Mouse (Mus musculus) CH12.LX (cell line): ENCODE measurements around the gene Svs1. TPM values are rescaled to one million over a fixed set of nuclear protein-coding genes. Genes with fewer than 3 reads are reported as not detected.

Source experiments
- DNase-seq: peaks from one replicate; pipeline ENCODE4 v3.0.0-alpha.2; 2013; ENCODE audit errors: extremely low read depth
- H3K27ac ChIP-seq: 2 replicates; pipeline ENCODE4 v1.5.1; 2012; ENCODE audit warnings: low read depth, mild to moderate bottlenecking, control low read depth, moderate library complexity; ENCODE audit not compliant: insufficient read depth
- H3K27me3 ChIP-seq: replicated peaks from 2 replicates; pipeline ENCODE3; 2012; ENCODE audit warnings: inconsistent platforms
- H3K36me3 ChIP-seq, 2 experiments: replicated peaks in 1 of 2; 2 replicates each; pipeline versions ENCODE3 to v1.6.1; 2012; ENCODE audit warnings: inconsistent platforms in 1 of 2, low read length in 1 of 2, mild to moderate bottlenecking in 1 of 2, mixed read lengths in 1 of 2, moderate library complexity in 1 of 2; ENCODE audit not compliant: control insufficient read depth in 1 of 2, insufficient read depth in 1 of 2
- H3K4me1 ChIP-seq, 2 experiments: 2 replicates each; pipeline ENCODE4 v1.6.1; 2012; ENCODE audit warnings: inconsistent platforms in 1 of 2, moderate library complexity in 1 of 2; ENCODE audit not compliant: insufficient read depth in 2 of 2, control insufficient read depth in 1 of 2
- H3K4me2 ChIP-seq: 2 replicates; pipeline ENCODE4 v1.6.1; 2012; ENCODE audit warnings: low read depth, mild to moderate bottlenecking, control low read depth; ENCODE audit not compliant: poor library complexity, insufficient read depth, severe bottlenecking
- H3K4me3 ChIP-seq, 3 experiments: fragments of 150-350 bp in 1 of 3; sonication (generic) in 1 of 3; replicated peaks in 1 of 3; 2 replicates each; pipeline versions ENCODE3 to v1.5.1; 2011 to 2012; ENCODE audit warnings: low read depth in 2 of 3, low read length in 2 of 3, mild to moderate bottlenecking in 2 of 3, moderate library complexity in 2 of 3, control low read depth in 1 of 3, improper control_type of control experiment in 1 of 3, inconsistent platforms in 1 of 3, mixed read lengths in 1 of 3; ENCODE audit not compliant: poor library complexity in 1 of 3
- H3K79me2 ChIP-seq: replicated peaks from 2 replicates; pipeline ENCODE4 v1.6.1; 2012; ENCODE audit warnings: mild to moderate bottlenecking, moderate library complexity; ENCODE audit not compliant: control insufficient read depth, poor library complexity, insufficient read depth, severe bottlenecking; ENCODE audit errors: extremely low read depth
- H3K9ac ChIP-seq: 2 replicates; pipeline ENCODE4 v1.6.1; 2012; ENCODE audit warnings: low read depth, mild to moderate bottlenecking, control low read depth, moderate library complexity; ENCODE audit not compliant: insufficient read depth
- H3K9me3 ChIP-seq: replicated peaks from 2 replicates; pipeline ENCODE3; 2012; ENCODE audit warnings: low read length, inconsistent platforms, mixed read lengths
- BHLHE40 ChIP-seq: IDR thresholded peaks from 2 replicates; pipeline ENCODE4 v1.6.1; 2011; ENCODE audit warnings: mild to moderate bottlenecking, low read depth, low read length, improper control_type of control experiment
- E2F4 ChIP-seq: IDR thresholded peaks from 2 replicates; pipeline ENCODE4 v1.6.1; 2011; ENCODE audit warnings: low read depth, low read length, improper control_type of control experiment; ENCODE audit not compliant: insufficient replicate concordance
- ELF1 ChIP-seq: IDR thresholded peaks from 2 replicates; pipeline ENCODE4 v1.6.1; 2014; ENCODE audit warnings: low read depth, mild to moderate bottlenecking, inconsistent platforms, low read length, improper control_type of control experiment
- ETS1 ChIP-seq: conservative IDR thresholded peaks from 2 replicates; pipeline ENCODE4 v1.6.1; 2012; ENCODE audit warnings: low read depth, mild to moderate bottlenecking, inconsistent platforms, low read length, improper control_type of control experiment, moderate library complexity
- IRF4 ChIP-seq: IDR thresholded peaks from 2 replicates; pipeline ENCODE4 v1.6.1; 2014; ENCODE audit warnings: low read depth, mild to moderate bottlenecking, inconsistent platforms, low read length, improper control_type of control experiment
- KAT2A ChIP-seq: IDR thresholded peaks from 2 replicates; pipeline ENCODE4 v1.6.1; 2012; ENCODE audit warnings: low read length, improper control_type of control experiment, inconsistent platforms; ENCODE audit not compliant: insufficient replicate concordance
- MAZ ChIP-seq: IDR thresholded peaks from 2 replicates; pipeline ENCODE4 v1.6.1; 2012; ENCODE audit warnings: low read depth, mild to moderate bottlenecking, inconsistent platforms, low read length, improper control_type of control experiment, moderate library complexity
- MEF2A ChIP-seq: IDR thresholded peaks from 2 replicates; pipeline ENCODE4 v1.6.1; 2014; ENCODE audit warnings: low read depth, mild to moderate bottlenecking, inconsistent platforms, low read length, improper control_type of control experiment, borderline replicate concordance
- MYC ChIP-seq: IDR thresholded peaks from 2 replicates; pipeline ENCODE4 v1.6.1; 2011; ENCODE audit warnings: low read depth, mild to moderate bottlenecking, improper control_type of control experiment, low read length
- NELFE ChIP-seq: IDR thresholded peaks from 2 replicates; pipeline ENCODE4 v1.6.1; 2011; ENCODE audit warnings: low read depth, low read length, improper control_type of control experiment
- NRF1 ChIP-seq: IDR thresholded peaks from 2 replicates; pipeline ENCODE4 v1.6.1; 2014; ENCODE audit warnings: low read depth, mild to moderate bottlenecking, inconsistent platforms, low read length, improper control_type of control experiment, moderate library complexity
- PAX5 ChIP-seq: IDR thresholded peaks from 2 replicates; pipeline ENCODE4 v1.6.1; 2012; ENCODE audit warnings: low read length, inconsistent platforms, mixed read lengths
- POLR2A ChIP-seq: IDR thresholded peaks from 2 replicates; pipeline ENCODE4 v1.6.1; 2011; ENCODE audit warnings: low read depth, mild to moderate bottlenecking, improper control_type of control experiment, low read length
- RCOR1 ChIP-seq: conservative IDR thresholded peaks from 2 replicates; pipeline ENCODE4 v1.6.1; 2012; ENCODE audit warnings: low read depth, mild to moderate bottlenecking, inconsistent platforms, low read length, improper control_type of control experiment
- TBP ChIP-seq: conservative IDR thresholded peaks from 2 replicates; pipeline ENCODE4 v1.6.1; 2011; ENCODE audit warnings: low read depth, low read length, improper control_type of control experiment
- USF1 ChIP-seq: IDR thresholded peaks from 2 replicates; pipeline ENCODE4 v1.6.1; 2014; ENCODE audit warnings: low read depth, mild to moderate bottlenecking, inconsistent platforms, low read length, improper control_type of control experiment
- ZC3H11A ChIP-seq: IDR thresholded peaks from 2 replicates; pipeline ENCODE4 v1.6.1; 2012; ENCODE audit warnings: low read depth, mild to moderate bottlenecking, inconsistent platforms, low read length, improper control_type of control experiment
- ZKSCAN1 ChIP-seq: IDR thresholded peaks from 2 replicates; pipeline ENCODE4 v1.6.1; 2012; ENCODE audit warnings: low read depth, inconsistent platforms, low read length, improper control_type of control experiment, borderline replicate concordance
- dilution Hi-C: fragments of 300-500 bp; cut with MboI; formaldehyde crosslinking; loops from 2 replicates; pipeline ENCODE4 v1.14.3; 2020; ENCODE audit warnings: low sequenced_read_pairs; ENCODE audit not compliant: extremely low pct_unique_long_range_greater_than_20kb, extremely low pct_ligation_motif_present
- in situ Hi-C: fragments of 300-500 bp; cut with MboI; formaldehyde crosslinking; loops from 3 replicates; pipeline ENCODE4 v1.14.3; 2019; ENCODE audit warnings: low sequenced_read_pairs, low pct_ligation_motif_present, low pct_unique_long_range_greater_than_20kb, mixed read lengths
- polyA plus RNA-seq: library from polyadenylated mRNA; unstranded; fragments of >175 nt; gene quantifications from 2 replicates; pipeline ENCODE4 v1.2.1, GENCODE M21; 2012; ENCODE audit warnings: low read depth; ENCODE audit not compliant: insufficient read length
- total RNA-seq, 2 experiments: library from RNA; depleted of rRNA; stranded (reverse); fragments of 300-350 nt in 1 of 2; fragments of >200 nt in 1 of 2; gene quantifications; 2 replicates each; pipeline ENCODE4 v1.2.3; 2012 to 2014

The Svs1 gene
- total and polyA plus RNA-seq, 3 experiments, result not detected

- TF ChIP-seq ETS1, result no peak
- no peak for TF ChIP-seq MAZ
- no peak for TF ChIP-seq KAT2A
- TF ChIP-seq ZC3H11A, result no peak
- TF ChIP-seq E2F4, result no peak
- TF ChIP-seq ZKSCAN1, result no peak
- TF ChIP-seq IRF4, result no peak
- no peak for TF ChIP-seq ELF1
- no peak for TF ChIP-seq NELFE
- no peak for TF ChIP-seq USF1
- no peak for TF ChIP-seq TBP
- Histone ChIP-seq H3K27ac (no peak overlapping the region), H3K79me2 (no peaks in the 10 kb centered on the region), H3K27me3 (no peaks in the 10 kb centered on the region), H3K4me3 (no peak overlapping the region), H3K4me1 (no peaks in the 10 kb centered on the region), H3K36me3 (no peaks in the 10 kb centered on the region), H3K4me2 (no peak overlapping the region), H3K9me3 (no peaks in the 10 kb centered on the region), H3K9ac (no peak overlapping the region)
- in situ Hi-C loops, result no loop called here
- dilution Hi-C loops, result no loop called here
- DNase-seq, result no peak
These were observed 41.4 kb downstream of the Svs1 start for GRCm38 (mm10) chr6:49028019-49028418.

GRCm38 (mm10) chr6:49028708-49029107, 42.0 kb downstream of the Svs1 start:
- no peak overlapping the region for H3K4me3 ChIP-seq
- no peaks in the 10 kb centered on the region for H3K9me3 ChIP-seq
- H3K79me2 ChIP-seq, result no peaks in the 10 kb centered on the region
- in situ Hi-C loops, result no loop called here
- dilution Hi-C loops, result no loop called here
- no peaks in the 10 kb centered on the region for H3K27me3 ChIP-seq
- H3K9ac ChIP-seq, result no peak overlapping the region
- no peak overlapping the region for H3K4me2 ChIP-seq
- no peak for DNase-seq
- no peaks in the 10 kb centered on the region for H3K4me1 ChIP-seq
- H3K36me3 ChIP-seq, result no peaks in the 10 kb centered on the region
- no peak for TF ChIP-seq PAX5
- TF ChIP-seq ZKSCAN1, result no peak
- no peak for TF ChIP-seq POLR2A
- TF ChIP-seq USF1, result no peak
- TF ChIP-seq NRF1, result no peak
- no peak overlapping the region for H3K27ac ChIP-seq

GRCm38 (mm10) chr6:49031230-49031629, 44.6 kb downstream of the Svs1 start:
- H3K4me3 ChIP-seq, result no peak overlapping the region
- no peak for DNase-seq
- no peak for TF ChIP-seq RCOR1
- TF ChIP-seq MEF2A, result no peak
- TF ChIP-seq BHLHE40, result no peak
- no peak for TF ChIP-seq MYC
- no peaks in the 10 kb centered on the region for H3K9me3 ChIP-seq
- in situ Hi-C loops, result no loop called here
- peaks cover 3% of the 10 kb centered on the region in 2 experiments; a peak in 3 of 4 replicates for H3K4me1 ChIP-seq
- no peaks in the 10 kb centered on the region for H3K36me3 ChIP-seq
- no peak overlapping the region for H3K4me2 ChIP-seq
- H3K9ac ChIP-seq, result no peak overlapping the region
- no peaks in the 10 kb centered on the region for H3K79me2 ChIP-seq
- H3K27me3 ChIP-seq, result no peaks in the 10 kb centered on the region
- dilution Hi-C loops, result no loop called here
- H3K27ac ChIP-seq, result no peak overlapping the region
